Mouse (Mus musculus): ENCODE results near the gene Sh2d5. TPM values are rescaled to one million over a fixed set of nuclear protein-coding genes. Genes with fewer than 3 reads are reported as not detected.

The Sh2d5 gene
- total RNA-seq (2022): 10 to 100 TPM; 52.0 to 60.0 (median 56.8) TPM

GRCm38 (mm10) chr4:138250088-138250960 lies at the start of gene Sh2d5, which contains the start of gene Kif17:
Gene Sh2d5 (plus strand): TSS chr4:138250403.
Gene Kif17 (plus strand): TSS chr4:138250435.
- DNase-seq (ENCODE audit: low spot score in 2 of 2): peak; percentile 89 to 90

GRCm38 (mm10) chr4:138200769-138201168 lies 49.4 kb upstream of the Sh2d5 start:
- no peak for DNase-seq (ENCODE audit: low spot score in 2 of 2)

GRCm38 (mm10) chr4:138201696-138202095 lies 48.5 kb upstream of the Sh2d5 start:
- DNase-seq (ENCODE audit: low spot score in 2 of 2): no peak

- DNase-seq (ENCODE audit: low spot score in 2 of 2): no peak
Observed at GRCm38 (mm10) chr4:138210116-138210515, 40.1 kb upstream of the Sh2d5 start.

GRCm38 (mm10) chr4:138213861-138214260 lies 36.3 kb upstream of the Sh2d5 start:
- DNase-seq (ENCODE audit: low spot score in 2 of 2): no peak

- peak in 1 of 2 experiments; percentile 33 for DNase-seq (ENCODE audit: low spot score in 2 of 2)
Observed at GRCm38 (mm10) chr4:138215671-138216199, 34.5 kb upstream of the Sh2d5 start.

- DNase-seq (ENCODE audit: low spot score in 2 of 2): peak; percentile 53 to 67
Observed at GRCm38 (mm10) chr4:138216200-138216890, 33.9 kb upstream of the Sh2d5 start, which contains the start of gene Hp1bp3. Gene Hp1bp3 (plus strand): TSS chr4:138216296.

- peak; percentile 96 to 98 for DNase-seq (ENCODE audit: low spot score in 2 of 2)
Observed at GRCm38 (mm10) chr4:138216891-138217392, 33.3 kb upstream of the Sh2d5 start.

GRCm38 (mm10) chr4:138217441-138217840 lies 32.8 kb upstream of the Sh2d5 start:
- DNase-seq (ENCODE audit: low spot score in 2 of 2): no peak

- no peak for DNase-seq (ENCODE audit: low spot score in 2 of 2)
Observed at GRCm38 (mm10) chr4:138217951-138218685, 32.1 kb upstream of the Sh2d5 start.

- no peak for DNase-seq (ENCODE audit: low spot score in 2 of 2)
Observed at GRCm38 (mm10) chr4:138219331-138219730, 30.9 kb upstream of the Sh2d5 start.

GRCm38 (mm10) chr4:138220761-138221160 lies 29.4 kb upstream of the Sh2d5 start:
- no peak for DNase-seq (ENCODE audit: low spot score in 2 of 2)

- no peak for DNase-seq (ENCODE audit: low spot score in 2 of 2)
Observed at GRCm38 (mm10) chr4:138221406-138221805, 28.8 kb upstream of the Sh2d5 start.

GRCm38 (mm10) chr4:138222396-138222795 lies 27.8 kb upstream of the Sh2d5 start:
- no peak for DNase-seq (ENCODE audit: low spot score in 2 of 2)

- DNase-seq (ENCODE audit: low spot score in 2 of 2): no peak
Observed at GRCm38 (mm10) chr4:138223623-138224022, 26.6 kb upstream of the Sh2d5 start.

- peak; percentile 79 for DNase-seq (ENCODE audit: low spot score in 2 of 2)
Observed at GRCm38 (mm10) chr4:138246756-138247665, 3.2 kb upstream of the Sh2d5 start.

- DNase-seq (ENCODE audit: low spot score in 2 of 2): no peak
Observed at GRCm38 (mm10) chr4:138251819-138252218, 1.6 kb downstream of the Sh2d5 start.

- no peak for DNase-seq (ENCODE audit: low spot score in 2 of 2)
Observed at GRCm38 (mm10) chr4:138252231-138252630, 2.0 kb downstream of the Sh2d5 start.

- no peak for DNase-seq (ENCODE audit: low spot score in 2 of 2)
Observed at GRCm38 (mm10) chr4:138257116-138257687, 7.0 kb downstream of the Sh2d5 start.

GRCm38 (mm10) chr4:138258663-138259062 lies 8.5 kb downstream of the Sh2d5 start:
- no peak for DNase-seq (ENCODE audit: low spot score in 2 of 2)

Measured in layer of hippocampus, adult 8-10 months (tissue).